Mouse (Mus musculus) kidney, embryonic 14.5 days (tissue): ENCODE results near the gene Il17rb. TPM values are rescaled to one million over a fixed set of nuclear protein-coding genes. Genes with fewer than 3 reads are reported as not detected.

Source experiments
- ATAC-seq: fragments of 200-750 bp; cut with Nextera tagmentation; 2 replicates; pipeline ENCODE4 v1.8.0; 2017; ENCODE audit warnings: moderate number of reproducible peaks, mild to moderate bottlenecking, moderate TSS enrichment, moderate library complexity; ENCODE audit not compliant: low FRiP score, low TSS enrichment
- H3K27ac ChIP-seq: fragments of 300-500 bp; sonication (generic); 2 replicates; pipeline ENCODE4 v1.5.1; 2014; ENCODE audit warnings: low read depth, mild to moderate bottlenecking, low read length, moderate library complexity, mixed read lengths
- H3K27me3 ChIP-seq: fragments of 300-500 bp; sonication (generic); 2 replicates; pipeline ENCODE4 v1.6.1; 2014; ENCODE audit warnings: mild to moderate bottlenecking, low read length; ENCODE audit not compliant: control insufficient read depth, insufficient read depth
- H3K36me3 ChIP-seq: fragments of 300-500 bp; sonication (generic); 2 replicates; pipeline ENCODE4 v1.6.1; 2014; ENCODE audit warnings: low read length, mixed read lengths; ENCODE audit not compliant: control insufficient read depth, insufficient read depth
- H3K4me1 ChIP-seq: fragments of 300-500 bp; sonication (generic); 2 replicates; pipeline ENCODE4 v1.6.1; 2014; ENCODE audit warnings: low read length, mixed read lengths; ENCODE audit not compliant: control insufficient read depth, insufficient read depth
- H3K4me2 ChIP-seq: fragments of 300-500 bp; sonication (generic); replicated peaks from 2 replicates; pipeline ENCODE4 v1.6.1; 2014; ENCODE audit warnings: low read depth, mild to moderate bottlenecking, low read length
- H3K4me3 ChIP-seq: fragments of 300-500 bp; sonication (generic); 2 replicates; pipeline ENCODE4 v1.5.1; 2014; ENCODE audit warnings: mild to moderate bottlenecking, low read length
- H3K9ac ChIP-seq: fragments of 300-500 bp; sonication (generic); 2 replicates; pipeline ENCODE4 v1.6.1; 2014; ENCODE audit warnings: low read depth, mild to moderate bottlenecking, low read length, moderate library complexity
- H3K9me3 ChIP-seq: fragments of 300-500 bp; sonication (generic); 2 replicates; pipeline ENCODE4 v1.6.1; 2016; ENCODE audit warnings: low read length; ENCODE audit not compliant: control insufficient read depth
- WGBS: fragments of 180-500 bp; shearing (Covaris S2); extraction: QIAGEN DNeasy Blood & Tissue Kit; methylation state at CpG from one replicate; pipeline ENCODE4 v1.1.7; 2014; 5-methylcytosine and 5-hydroxymethylcytosine counted together
- polyA plus RNA-seq: library from polyadenylated mRNA; unstranded; fragments of >200 nt; fragmentation: Nextera tagmentation; extraction: Ambion mirVana; gene quantifications from 2 replicates; pipeline ENCODE4 v1.2.1, GENCODE M21; 2014

Il17rb gene
- polyA plus RNA-seq, 1 experiment from 2014 or later, result 1.4 TPM

DNA sequence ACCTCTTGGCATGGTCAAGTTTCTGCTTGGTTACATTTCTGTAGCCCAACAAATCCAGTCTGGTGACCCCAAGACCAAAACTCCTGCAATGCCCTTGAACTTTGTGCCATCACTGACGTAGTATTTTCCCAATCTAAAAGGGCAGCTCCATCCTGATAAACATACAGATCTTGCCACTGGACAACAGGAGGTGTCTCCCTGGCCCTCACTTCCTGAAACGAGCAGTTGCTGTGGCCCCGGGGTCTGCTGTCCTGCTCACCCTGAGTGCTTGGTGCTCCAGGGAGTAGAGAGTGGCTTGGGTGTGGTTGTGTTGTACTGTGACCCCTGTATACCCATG lies 9.3 kb downstream of the Il17rb start:
- Histone ChIP-seq H3K4me2 (no peak overlapping the region), H3K4me3 (no peak overlapping the region), H3K9me3 (no peaks in the 10 kb centered on the region), H3K27ac (no peak overlapping the region), H3K9ac (no peak overlapping the region), H3K27me3 (no peaks in the 10 kb centered on the region), H3K4me1 (no peaks in the 10 kb centered on the region), H3K36me3 (peaks cover 27% of the 10 kb centered on the region)
- no peak for ATAC-seq
- 93% methylated on average over 3 of the region's 3 CpGs for WGBS

DNA sequence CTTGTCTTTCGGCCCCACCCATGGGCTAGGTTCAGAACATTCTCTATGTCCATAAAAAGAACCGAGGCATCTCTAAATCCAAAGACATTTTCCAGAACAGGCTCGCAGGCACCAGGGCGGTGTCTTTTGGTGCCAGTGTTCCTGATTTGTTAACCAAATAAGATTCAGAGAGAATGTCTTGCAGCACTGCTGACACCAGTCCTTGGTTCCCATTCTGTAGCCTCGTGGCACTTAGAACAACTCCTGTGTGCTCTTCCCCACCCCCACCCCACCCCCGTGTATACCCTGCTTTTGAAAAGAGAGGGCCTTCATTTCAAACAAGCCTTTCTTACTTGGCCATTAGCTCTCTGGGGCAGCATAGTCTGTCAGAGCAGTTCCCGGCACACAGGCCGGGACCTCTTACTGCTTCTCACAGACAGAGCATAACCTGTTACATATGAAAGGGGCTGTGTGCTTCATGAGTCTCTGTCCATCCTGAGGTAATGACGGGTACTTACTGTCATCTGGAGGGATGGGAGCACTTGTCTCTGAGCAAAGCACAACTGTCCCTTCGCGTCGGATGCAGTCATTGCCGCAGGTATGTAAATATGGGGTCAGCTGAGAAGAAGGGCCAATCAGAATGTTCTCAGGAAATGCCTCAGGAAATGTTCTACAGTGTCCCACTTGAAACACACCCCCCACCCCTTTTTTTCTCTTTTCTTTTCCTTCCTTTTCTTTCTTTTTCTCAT lies 9.8 kb downstream of the Il17rb start:
- WGBS, result 84% methylated on average over 13 of the region's 13 CpGs

DNA sequence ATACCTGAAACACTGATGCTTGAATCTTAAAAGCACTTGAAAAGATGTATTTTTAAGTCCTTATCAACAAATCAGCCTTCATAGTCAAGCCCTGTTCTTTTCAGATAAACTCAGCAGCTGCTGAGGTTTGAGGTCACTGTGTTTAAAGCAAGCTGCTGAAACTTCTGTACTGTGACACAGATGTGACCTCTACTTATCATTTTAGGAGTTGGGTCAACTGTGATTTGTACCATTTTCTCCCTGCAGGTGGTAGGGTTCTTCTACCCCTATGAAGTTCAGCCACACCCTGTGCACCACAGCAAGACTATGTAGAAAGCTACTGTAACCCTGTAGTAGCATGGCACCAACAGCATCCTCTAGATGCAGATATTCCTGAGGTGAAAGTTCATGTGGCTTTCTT lies 11.4 kb downstream of the Il17rb start:
- no peak overlapping the region for H3K27ac ChIP-seq
- no peaks in the 10 kb centered on the region for H3K4me1 ChIP-seq
- H3K27me3 ChIP-seq, result no peaks in the 10 kb centered on the region
- no peak overlapping the region for H3K4me3 ChIP-seq
- H3K9me3 ChIP-seq, result no peaks in the 10 kb centered on the region
- no peak for ATAC-seq
- no peak overlapping the region for H3K4me2 ChIP-seq
- no peak overlapping the region for H3K9ac ChIP-seq
- peaks cover 48% of the 10 kb centered on the region for H3K36me3 ChIP-seq

More for the DNA sequence above, 9.8 kb downstream of the Il17rb start:
- Histone ChIP-seq H3K27me3 (no peaks in the 10 kb centered on the region), H3K4me1 (no peaks in the 10 kb centered on the region), H3K27ac (no peak overlapping the region), H3K36me3 (peaks cover 32% of the 10 kb centered on the region), H3K9ac (no peak overlapping the region), H3K4me3 (no peak overlapping the region), H3K9me3 (no peaks in the 10 kb centered on the region), H3K4me2 (no peak overlapping the region)
- no peak for ATAC-seq

DNA sequence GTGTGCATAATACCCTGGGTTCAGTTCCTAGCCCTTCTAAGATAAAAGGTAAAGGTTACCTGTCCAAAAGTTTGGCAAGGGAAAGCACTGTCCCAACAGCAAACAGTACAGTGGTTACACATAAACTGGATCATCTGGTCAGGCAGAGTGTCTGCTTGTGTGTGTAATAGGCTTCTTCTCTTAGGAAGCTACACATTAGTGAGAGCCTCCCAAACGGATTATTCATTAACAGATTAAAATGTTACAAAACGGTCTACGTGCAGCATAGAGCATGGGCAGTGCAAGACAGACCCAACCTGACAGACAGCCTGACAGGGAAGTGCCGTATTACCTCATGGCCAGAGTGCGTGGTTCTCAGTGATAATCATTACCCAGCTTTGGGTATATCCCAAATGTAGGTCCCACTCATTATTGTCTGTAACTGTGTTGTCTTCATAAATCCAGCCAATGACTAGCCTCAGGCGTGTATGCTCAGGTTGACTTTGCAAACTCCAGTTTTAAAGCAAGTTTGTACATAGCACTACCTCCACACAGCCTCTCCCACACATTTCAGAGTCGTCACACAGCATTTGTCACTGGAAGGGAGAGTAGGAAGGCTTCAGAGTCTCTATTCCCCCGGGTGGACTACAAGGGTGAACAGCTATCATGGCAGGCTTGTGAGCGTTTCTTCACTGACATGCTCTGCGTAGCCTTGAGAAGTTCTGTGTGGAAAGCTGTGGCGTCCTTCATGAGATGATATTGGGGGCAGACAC lies 12.5 kb downstream of the Il17rb start:
- Histone ChIP-seq H3K9ac (no peak overlapping the region), H3K36me3 (peaks cover 60% of the 10 kb centered on the region), H3K4me2 (no peak overlapping the region), H3K27me3 (no peaks in the 10 kb centered on the region), H3K27ac (peak overlapping the region; percentile 37; the same call in 1 of the 2 replicates), H3K4me3 (no peak overlapping the region), H3K9me3 (no peaks in the 10 kb centered on the region), H3K4me1 (no peaks in the 10 kb centered on the region)
- peak; percentile 76 for ATAC-seq
- 83% methylated on average over 11 of the region's 11 CpGs for whole genome bisulfite sequencing

DNA sequence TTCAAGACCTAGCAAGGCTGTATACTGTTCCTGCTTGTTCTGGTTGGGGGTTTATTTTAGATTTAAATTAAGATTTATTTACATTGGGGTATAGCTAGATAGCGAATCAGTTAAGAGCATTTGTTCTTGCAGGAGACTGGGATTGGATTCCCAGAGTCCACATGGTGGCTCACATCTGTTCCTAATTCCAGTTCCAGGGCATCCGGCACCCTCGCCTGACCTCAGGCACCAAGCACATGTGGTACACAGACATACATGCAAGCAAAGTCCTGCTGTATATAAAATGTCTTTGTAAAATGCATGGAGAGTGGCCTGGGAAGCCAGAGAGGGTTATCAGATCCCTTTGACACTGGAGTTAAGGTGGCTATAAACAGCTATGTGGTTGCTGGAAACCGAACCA lies 13.7 kb downstream of the Il17rb start:
- Histone ChIP-seq H3K4me1 (no peaks in the 10 kb centered on the region), H3K9ac (no peak overlapping the region), H3K9me3 (no peaks in the 10 kb centered on the region), H3K27me3 (no peaks in the 10 kb centered on the region), H3K4me3 (no peak overlapping the region), H3K27ac (no peak overlapping the region), H3K36me3 (peaks cover 71% of the 10 kb centered on the region), H3K4me2 (no peak overlapping the region)
- no peak for ATAC-seq
- 92% methylated on average over 4 of the region's 4 CpGs for WGBS

DNA sequence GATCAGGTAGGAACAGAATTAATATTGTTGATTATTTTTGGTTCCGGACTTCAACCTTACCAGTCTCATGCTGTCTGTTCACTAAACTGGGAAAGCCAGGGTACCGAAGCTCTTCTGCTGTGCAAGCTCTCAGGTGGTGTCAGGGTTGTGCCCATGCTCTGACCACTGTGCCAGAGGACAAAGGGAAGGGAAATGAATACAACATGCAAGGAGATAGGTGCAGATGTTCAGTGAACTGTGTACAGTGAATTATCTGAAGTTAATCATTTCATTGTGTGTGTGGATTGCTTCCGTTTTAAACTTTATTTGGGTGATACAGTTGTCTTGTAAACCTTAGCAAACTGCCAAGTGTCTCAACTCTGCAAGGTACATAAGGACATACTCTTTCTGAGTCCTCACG lies 20.4 kb downstream of the Il17rb start:
- no peaks in the 10 kb centered on the region for H3K4me1 ChIP-seq
- H3K9me3 ChIP-seq, result no peaks in the 10 kb centered on the region
- no peak overlapping the region for H3K9ac ChIP-seq
- no peak for ATAC-seq
- no peak overlapping the region for H3K4me3 ChIP-seq
- peaks cover 98% of the 10 kb centered on the region for H3K36me3 ChIP-seq
- H3K27me3 ChIP-seq, result no peaks in the 10 kb centered on the region
- no peak overlapping the region for H3K27ac ChIP-seq
- WGBS, result 93% methylated on average over 4 of the region's 4 CpGs
- no peak overlapping the region for H3K4me2 ChIP-seq

DNA sequence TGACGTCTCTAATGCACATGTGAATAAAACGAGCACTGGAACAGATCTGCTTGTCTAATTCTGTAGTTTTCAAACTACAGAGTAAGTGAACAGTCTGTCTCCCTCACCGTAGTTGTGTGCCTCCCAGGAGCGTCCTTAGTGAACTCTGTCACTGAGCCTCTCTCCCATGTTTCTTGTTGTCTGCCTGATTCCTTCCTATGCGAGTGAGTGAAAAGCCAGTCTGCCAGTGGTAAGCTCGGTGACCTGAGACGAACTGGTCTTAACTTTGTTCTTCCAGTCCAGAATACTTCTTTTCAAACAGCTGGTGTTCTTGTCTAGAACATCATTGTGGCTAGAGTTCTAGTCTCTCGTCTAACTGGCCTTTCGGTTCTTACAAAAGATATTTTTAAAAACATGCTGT lies 21.0 kb downstream of the Il17rb start:
- WGBS, result 93% methylated on average over 9 of the region's 9 CpGs
- no peak for ATAC-seq
- Histone ChIP-seq H3K27ac (no peak overlapping the region), H3K36me3 (peaks cover 98% of the 10 kb centered on the region), H3K9ac (no peak overlapping the region), H3K27me3 (no peaks in the 10 kb centered on the region), H3K4me2 (no peak overlapping the region), H3K9me3 (no peaks in the 10 kb centered on the region), H3K4me3 (no peak overlapping the region), H3K4me1 (no peaks in the 10 kb centered on the region)

DNA sequence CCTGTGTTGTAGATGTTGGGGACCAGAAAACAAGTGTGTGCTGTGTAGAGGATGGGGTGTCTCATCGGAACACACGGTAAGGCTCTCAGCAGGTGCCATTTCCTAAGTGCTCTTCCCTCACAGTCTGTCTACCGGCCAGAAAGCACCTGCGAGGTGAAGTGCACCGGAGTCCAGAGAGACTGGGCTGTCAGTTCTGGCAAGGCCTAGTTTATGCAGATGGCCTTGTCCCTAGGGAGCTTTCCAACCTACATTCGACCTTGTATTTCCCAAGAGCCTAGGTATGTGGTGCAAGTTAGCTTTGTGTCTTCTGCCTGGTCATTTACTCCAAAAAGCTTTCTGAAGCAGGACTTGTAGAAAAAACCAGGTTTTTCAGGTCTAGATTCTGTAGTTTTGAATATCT lies 21.4 kb downstream of the Il17rb start:
- ATAC-seq, result no peak
- no peak overlapping the region for H3K9ac ChIP-seq
- H3K4me3 ChIP-seq, result no peak overlapping the region
- no peaks in the 10 kb centered on the region for H3K27me3 ChIP-seq
- no peaks in the 10 kb centered on the region for H3K9me3 ChIP-seq
- H3K4me2 ChIP-seq, result no peak overlapping the region
- H3K4me1 ChIP-seq, result no peaks in the 10 kb centered on the region
- 91% methylated on average over 6 of the region's 6 CpGs for WGBS
- no peak overlapping the region for H3K27ac ChIP-seq
- H3K36me3 ChIP-seq, result peaks cover 98% of the 10 kb centered on the region

DNA sequence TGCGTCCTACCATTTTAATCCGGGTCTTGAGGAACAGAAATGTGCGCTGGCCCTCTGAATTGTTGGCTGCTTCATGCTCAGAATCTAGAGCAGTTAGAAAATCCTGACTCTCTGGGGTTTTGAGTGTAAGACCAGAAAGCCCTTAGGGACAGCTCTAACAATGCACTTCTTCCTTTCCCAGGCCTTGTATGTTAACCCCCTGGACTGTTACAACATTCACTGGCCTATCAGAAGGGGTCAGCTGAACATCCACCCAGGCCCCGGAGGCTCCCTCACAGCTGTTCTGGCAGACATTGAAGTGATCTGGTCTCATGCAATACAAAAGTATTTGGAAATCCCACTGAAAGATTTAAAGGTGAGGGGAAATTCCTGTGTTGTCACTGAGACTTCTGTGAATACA lies 22.6 kb downstream of the Il17rb start:
- Histone ChIP-seq H3K36me3 (peaks cover 98% of the 10 kb centered on the region), H3K4me2 (no peak overlapping the region), H3K27me3 (no peaks in the 10 kb centered on the region), H3K4me1 (no peaks in the 10 kb centered on the region), H3K9ac (no peak overlapping the region), H3K9me3 (no peaks in the 10 kb centered on the region), H3K4me3 (no peak overlapping the region), H3K27ac (no peak overlapping the region)
- WGBS, result 95% methylated on average over 4 of the region's 4 CpGs
- ATAC-seq, result no peak
